Mouse (Mus musculus): Measurements from ENCODE around the gene Ngef. TPM values are rescaled to one million over a fixed set of nuclear protein-coding genes. Genes with fewer than 3 reads are reported as not detected.

The Ngef gene
- under 1 TPM; 0.14 to 0.22 TPM for total RNA-seq (2021)

DNA sequence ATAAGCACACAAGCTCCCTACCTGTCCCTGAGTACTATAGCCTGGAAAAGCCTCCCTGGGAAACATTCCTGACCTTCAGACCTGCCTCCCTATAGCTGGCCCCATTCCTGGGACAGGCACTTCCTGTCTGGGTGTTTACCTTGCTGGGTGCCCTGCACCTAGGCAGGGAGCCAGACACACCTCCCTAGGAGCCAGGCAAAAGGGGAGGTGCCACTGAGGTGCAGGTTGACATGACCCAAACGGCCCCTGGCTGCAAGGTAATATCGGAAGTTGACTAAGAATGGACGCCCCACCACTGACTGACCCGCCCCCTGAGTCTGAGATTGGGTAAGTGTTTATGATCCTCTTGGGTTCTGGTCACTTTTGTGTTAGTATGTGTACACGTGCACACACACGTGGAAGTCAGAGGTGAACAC lies at the start of gene Ngef:
Ngef (minus strand) TSS at position 71 of the 416 bp plus-strand sequence.
- no peak for DNase-seq
- intact Hi-C loops (cut with DNase I): no loop called here

GRCm38 (mm10) chr1:87621858-87622279 lies 48.2 kb upstream of the Ngef start:
- no peak for DNase-seq
- intact Hi-C loops (cut with DNase I): loop anchor here (2.0 kb wide), 1 partner anchor 37 kb away; no protein-coding TSS in a partner anchor

DNA sequence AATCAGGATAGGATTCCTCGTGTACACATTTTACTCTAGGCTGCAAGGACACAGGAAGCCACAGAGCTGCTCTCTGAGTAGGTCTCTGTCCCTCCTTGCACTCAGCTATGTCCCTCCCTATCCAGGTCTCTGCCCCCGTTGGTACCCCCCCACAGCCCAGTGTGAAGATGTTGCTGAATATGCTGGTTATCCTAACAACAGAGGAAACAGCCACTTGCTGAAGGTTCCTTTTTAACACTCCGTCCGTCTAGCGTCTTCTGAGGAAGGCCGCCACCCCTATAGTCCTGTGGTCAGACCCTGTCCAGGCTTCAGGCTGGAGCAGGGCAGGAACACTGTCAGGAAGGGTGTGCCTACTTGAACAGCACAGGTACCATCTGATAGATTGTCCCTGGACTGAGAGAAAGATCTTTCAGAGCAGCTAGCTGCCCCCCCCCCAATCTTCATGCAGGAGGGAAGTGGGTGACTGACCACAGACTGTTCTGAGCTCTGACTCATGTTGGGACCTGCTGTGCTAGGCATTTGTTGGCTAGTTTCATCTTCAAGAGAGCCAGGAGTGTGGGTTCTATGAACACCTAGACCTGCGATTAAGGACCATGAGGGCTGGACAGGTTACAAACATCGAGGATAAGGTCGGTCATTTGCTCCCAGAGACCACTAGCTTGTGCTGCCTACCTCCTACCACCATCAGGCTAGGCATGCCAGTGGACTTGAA lies 47.6 kb upstream of the Ngef start:
- peak; percentile 16 to 35 for DNase-seq
- intact Hi-C loops (cut with DNase I): loop anchor here (2.0 kb wide), 1 partner anchor 37 kb away; no protein-coding TSS in a partner anchor

GRCm38 (mm10) chr1:87620693-87621092 lies 47.0 kb upstream of the Ngef start:
- DNase-seq: no peak
- intact Hi-C loops (cut with DNase I): loop anchor here (2.0 kb wide), 1 partner anchor 38 kb away; no protein-coding TSS in a partner anchor

GRCm38 (mm10) chr1:87620211-87620668 lies 46.6 kb upstream of the Ngef start, which contains the start of gene Inpp5d:
TSS of gene Inpp5d (plus strand) at chr1:87620312.
- intact Hi-C loops (cut with DNase I): loop anchor here (2.0 kb wide), 1 partner anchor 39 kb away; no protein-coding TSS in a partner anchor
- DNase-seq: peak; percentile 51 to 54

DNA sequence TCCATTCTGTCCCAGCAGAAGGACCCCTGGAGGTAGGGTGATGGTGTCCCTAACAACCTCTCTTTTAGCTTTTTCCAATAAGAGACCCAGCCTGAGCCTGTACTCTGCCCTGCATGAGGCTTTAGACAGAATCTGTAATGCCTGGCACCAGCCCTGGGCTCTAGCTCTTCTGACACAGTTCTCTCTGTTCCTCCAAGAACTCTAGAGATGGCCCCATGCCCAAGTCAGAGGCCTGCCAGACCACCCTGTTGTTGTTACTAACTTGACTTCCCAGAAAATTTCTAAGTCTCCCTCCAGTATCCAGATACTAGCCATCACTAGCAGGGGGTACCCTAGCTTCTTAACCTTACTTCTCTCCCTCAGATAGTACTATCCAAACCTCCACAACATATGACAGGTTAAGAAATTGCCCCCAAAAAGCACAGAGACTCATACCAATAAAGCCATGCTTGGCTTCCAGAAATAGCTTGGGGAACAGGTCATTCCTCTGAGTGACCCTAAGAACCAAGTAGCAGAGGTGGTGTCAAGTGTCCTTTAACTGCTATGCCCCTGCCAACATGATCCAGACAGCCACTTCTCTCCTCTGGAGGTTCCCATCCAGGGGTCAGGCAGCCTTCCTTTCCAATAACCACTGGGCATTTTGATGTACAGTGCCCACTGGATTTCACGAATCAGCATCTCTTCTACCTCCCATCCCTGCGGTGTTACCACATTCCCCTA lies 41.1 kb upstream of the Ngef start:
- intact Hi-C loops (cut with DNase I): no loop called here
- DNase-seq: no peak

DNA sequence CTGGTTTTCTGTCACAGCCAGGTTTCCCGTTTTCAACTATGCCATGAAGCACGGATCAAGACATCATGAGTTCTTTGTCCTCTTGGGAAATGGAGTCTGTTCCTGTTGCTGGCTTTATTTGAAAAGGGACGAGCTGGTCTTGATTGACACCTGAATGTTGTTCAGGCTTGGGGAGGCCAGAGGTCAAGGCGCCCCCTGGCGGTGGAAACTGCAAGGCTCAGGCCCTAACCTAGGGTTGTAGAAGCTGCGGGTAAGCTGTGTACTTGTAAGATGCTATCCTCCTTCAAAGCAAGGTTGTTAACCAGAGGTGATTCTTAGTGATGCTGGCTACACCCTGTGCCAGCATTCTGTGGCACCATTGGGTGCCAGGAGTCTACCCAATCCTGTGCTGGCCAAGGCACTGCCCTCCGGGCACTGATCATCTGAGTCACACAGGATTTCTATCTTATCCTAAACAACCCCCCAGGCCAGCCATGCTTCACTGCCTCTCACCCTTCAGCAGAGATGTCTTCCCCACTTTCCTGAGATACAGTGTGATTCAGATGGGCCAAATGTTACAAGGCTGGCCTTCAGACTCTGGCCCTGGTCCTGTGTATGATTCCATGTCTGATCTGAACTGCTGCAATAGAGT lies 34.9 kb upstream of the Ngef start:
- peak; percentile 56 to 72 for DNase-seq
- intact Hi-C loops (cut with DNase I): loop anchor here (1.0 kb wide), 1 partner anchor 161 kb away; no protein-coding TSS in a partner anchor

GRCm38 (mm10) chr1:87607385-87608091 lies 33.9 kb upstream of the Ngef start:
- intact Hi-C loops (cut with DNase I): loop anchor here (1.0 kb wide), 1 partner anchor 160 kb away; no protein-coding TSS in a partner anchor
- DNase-seq: peak; percentile 36 to 39

DNA sequence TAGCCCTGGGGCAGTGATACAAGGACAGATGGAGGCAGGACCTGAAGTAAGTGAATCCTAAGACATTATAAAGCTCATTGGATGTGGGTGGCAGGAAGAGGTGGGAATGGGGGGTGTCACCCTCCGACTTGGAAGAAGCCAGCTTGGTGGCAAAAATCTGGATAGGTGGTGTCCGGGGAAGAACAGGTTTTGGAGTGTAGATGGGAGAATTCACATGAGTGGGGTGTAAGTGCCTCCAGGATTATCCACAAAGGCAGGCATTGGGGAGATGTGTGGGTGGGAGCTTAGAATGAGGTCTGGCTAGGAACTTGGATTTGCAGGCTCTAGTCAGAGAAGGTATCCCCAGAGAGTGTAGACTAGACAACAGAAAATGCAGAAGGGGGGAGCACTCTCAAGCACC lies 31.6 kb upstream of the Ngef start:
- DNase-seq: no peak
- intact Hi-C loops (cut with DNase I): no loop called here

- intact Hi-C loops (cut with DNase I): no loop called here
- no peak for DNase-seq
These were observed 29.7 kb upstream of the Ngef start for GRCm38 (mm10) chr1:87603389-87603788.

DNA sequence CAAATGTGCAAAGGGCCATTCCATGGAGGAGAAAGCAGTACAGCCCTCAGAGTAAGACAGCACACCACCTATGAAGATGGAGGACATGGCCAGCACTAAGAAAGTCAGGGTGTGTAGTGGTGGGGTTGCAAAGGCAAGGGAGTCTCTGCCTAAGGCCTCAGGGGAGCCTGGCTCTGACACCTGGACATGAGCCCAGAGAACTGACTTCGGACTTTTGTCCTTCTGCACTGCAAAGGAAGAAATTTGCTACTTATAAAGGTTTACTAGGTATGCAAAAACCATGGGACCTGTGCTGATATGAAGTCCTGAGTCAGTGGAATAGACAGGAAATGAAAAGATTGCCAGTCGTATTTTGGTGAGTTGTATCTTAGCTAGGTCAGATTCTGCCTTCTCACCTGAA lies 28.1 kb upstream of the Ngef start:
- DNase-seq: no peak
- intact Hi-C loops (cut with DNase I): no loop called here

DNA sequence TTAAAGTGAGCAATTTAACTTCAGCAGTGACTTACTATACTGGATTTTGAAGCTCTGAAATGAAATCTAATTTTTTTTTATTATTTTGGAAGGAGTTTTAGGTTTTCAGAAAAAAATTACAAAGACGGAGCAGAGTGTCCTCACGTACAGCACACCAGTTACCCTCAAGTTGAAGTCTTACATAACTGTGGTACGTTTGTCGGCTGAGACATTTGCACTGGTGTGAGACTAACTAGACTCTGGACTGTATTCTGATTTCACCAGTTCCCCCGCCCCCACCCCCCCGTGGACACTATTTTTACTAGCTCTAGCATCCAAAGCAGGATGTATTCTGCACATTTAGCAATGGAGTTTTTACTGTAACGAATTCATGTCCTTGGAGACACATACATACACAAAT lies 26.9 kb upstream of the Ngef start:
- no peak for DNase-seq
- intact Hi-C loops (cut with DNase I): no loop called here

- intact Hi-C loops (cut with DNase I): no loop called here
- DNase-seq: no peak
These were observed 21.0 kb upstream of the Ngef start for GRCm38 (mm10) chr1:87594671-87595070.

- intact Hi-C loops (cut with DNase I): no loop called here
These were observed 20.6 kb upstream of the Ngef start for GRCm38 (mm10) chr1:87594261-87594660.

DNA sequence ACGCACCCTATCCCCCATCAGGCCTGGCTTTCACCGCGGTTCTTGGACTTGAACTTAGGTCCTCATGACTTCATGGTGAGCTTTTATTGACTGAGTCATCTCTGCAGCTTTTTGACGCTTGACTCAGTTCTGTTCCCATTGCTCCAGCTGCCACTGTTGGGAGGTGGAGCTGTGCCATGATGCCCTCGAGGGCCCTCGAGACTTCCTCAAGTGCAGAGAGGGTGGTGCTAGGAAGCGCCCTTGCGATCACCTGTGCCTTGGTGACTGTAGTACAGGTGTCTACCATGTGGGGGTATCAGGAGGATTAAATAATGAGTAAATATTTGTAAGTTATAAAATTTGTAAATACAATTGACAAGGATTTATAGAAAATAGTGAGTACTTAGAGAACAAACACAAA lies 16.3 kb upstream of the Ngef start:
- intact Hi-C loops (cut with DNase I): no loop called here
- DNase-seq: no peak

More at GRCm38 (mm10) chr1:87594261-87594660, 20.6 kb upstream of the Ngef start:
- DNase-seq: no peak

- intact Hi-C loops (cut with DNase I): no loop called here
- no peak for DNase-seq
These were observed 15.5 kb upstream of the Ngef start for GRCm38 (mm10) chr1:87589162-87589561.

DNA sequence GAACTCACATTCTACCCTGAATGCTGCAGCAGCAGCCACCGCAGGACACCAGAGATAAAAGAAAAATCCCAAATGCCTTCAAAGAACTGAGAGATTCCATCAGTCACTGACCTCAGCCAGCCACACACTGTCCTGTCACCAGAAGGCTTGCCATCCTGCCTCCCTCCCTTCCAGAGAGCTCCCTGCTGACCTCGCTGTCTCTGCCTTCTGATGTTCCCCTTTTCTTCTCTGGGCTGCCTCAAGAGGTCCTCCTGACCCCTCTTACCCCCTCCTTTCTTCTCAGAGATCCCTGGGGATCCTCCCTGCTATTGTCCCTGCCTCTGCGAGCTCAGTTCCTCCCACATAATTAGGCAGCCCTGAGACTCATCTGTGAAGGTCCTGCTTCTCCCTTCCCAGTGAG lies 7.2 kb upstream of the Ngef start:
- intact Hi-C loops (cut with DNase I): no loop called here
- no peak for DNase-seq

DNA sequence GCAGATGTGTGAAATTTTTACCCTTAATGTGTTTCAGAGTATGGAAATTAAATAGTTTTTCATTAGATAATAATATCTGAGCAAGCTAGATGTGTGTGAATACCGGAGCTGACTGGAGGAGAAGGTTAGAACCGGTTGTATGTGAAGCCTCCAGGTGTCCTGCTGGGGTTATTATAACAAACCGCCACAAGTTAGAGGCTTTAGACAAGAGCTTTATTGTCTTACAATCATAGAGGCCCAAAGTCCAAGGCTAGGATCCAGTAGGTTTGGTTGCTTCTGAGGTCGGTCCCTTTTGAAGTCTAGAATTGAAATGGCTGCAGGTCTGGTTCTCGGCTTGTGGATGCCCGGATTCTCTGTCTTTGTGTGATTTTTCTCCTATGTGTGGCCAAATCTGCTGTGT lies 5.3 kb upstream of the Ngef start:
- no peak for DNase-seq
- intact Hi-C loops (cut with DNase I): no loop called here

DNA sequence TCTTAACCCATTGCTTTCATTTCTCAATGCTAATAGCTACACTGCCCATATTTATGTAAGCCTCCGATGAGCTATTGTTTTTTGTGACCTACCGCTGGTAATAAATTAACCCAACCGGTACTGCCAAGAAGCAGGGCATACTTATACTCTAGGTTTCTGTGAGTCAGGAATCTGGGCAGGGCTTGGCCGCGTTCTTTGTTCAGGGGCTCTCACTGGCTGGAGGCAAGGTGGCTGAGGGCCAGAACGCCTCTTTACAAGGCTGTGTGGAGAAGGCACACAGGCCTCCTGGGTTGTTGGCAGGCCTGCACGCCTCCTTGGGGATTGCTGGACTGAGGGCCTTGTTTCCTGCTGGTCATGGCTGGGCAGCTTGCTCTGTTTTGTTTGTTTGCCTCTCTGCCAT lies 1.1 kb upstream of the Ngef start:
- peak; percentile 12 to 14 for DNase-seq
- intact Hi-C loops (cut with DNase I): no loop called here

DNA sequence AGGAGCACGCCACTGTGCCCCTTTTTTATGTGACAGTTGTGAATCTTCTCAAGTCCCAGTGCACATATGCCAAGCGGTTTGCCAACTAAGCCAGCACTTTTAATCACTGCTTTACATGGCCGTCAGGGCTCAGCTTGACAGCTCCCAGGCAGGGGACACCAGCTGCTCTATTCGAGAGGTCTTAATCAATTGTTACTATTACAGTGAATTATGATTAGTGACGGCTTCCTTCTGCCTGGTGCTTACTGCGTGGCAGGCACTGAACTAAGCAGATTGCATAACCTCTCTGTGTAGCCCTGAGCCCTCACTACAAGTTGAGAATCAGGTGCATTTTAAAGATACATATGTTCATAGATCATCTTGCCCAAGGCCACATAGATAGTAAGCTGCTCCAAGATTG lies 683 bp upstream of the Ngef start:
- intact Hi-C loops (cut with DNase I): no loop called here
- DNase-seq: no peak

Measured in heart, postnatal 36 days (tissue).